Mouse (Mus musculus) brain, embryonic 14.5 days (tissue): Measurements from ENCODE around the gene Acr.

ENCODE experiments used
- CTCF ChIP-seq: fragments of 200-500 bp; IDR thresholded peaks from 2 replicates; pipeline ENCODE4 v1.5.1; 2012; ENCODE audit warnings: inconsistent platforms, mild to moderate bottlenecking, moderate library complexity, borderline replicate concordance; ENCODE audit not compliant: insufficient read depth, insufficient read length; ENCODE audit errors: extremely low read depth
- POLR2A ChIP-seq: fragments of 200-500 bp; IDR thresholded peaks from 2 replicates; pipeline ENCODE4 v1.6.1; 2012; ENCODE audit warnings: mild to moderate bottlenecking, inconsistent platforms, borderline replicate concordance; ENCODE audit not compliant: poor library complexity, insufficient read depth, insufficient read length, severe bottlenecking; ENCODE audit errors: extremely low read depth

- no peak for TF ChIP-seq CTCF
- no peak for TF ChIP-seq POLR2A
These were observed 39.2 kb upstream of the Acr start for GRCm38 (mm10) chr15:89528923-89529322.
